Mouse (Mus musculus) regulatory T cell (primary cell): Measurements from ENCODE around the gene Sh3rf3.

ENCODE experiments used
- in situ Hi-C: fragments of 300-600 bp; cut with MboI, MseI; formaldehyde crosslinking; loops from one replicate; pipeline ENCODE4 v1.15.1; 2025; ENCODE audit warnings: high pct_unique_total_duplicates

Sh3rf3 gene

GRCm38 (mm10) chr10:59158627-59159026 lies 345.5 kb downstream of the Sh3rf3 start:
- in situ Hi-C loops, result no loop called here

DNA sequence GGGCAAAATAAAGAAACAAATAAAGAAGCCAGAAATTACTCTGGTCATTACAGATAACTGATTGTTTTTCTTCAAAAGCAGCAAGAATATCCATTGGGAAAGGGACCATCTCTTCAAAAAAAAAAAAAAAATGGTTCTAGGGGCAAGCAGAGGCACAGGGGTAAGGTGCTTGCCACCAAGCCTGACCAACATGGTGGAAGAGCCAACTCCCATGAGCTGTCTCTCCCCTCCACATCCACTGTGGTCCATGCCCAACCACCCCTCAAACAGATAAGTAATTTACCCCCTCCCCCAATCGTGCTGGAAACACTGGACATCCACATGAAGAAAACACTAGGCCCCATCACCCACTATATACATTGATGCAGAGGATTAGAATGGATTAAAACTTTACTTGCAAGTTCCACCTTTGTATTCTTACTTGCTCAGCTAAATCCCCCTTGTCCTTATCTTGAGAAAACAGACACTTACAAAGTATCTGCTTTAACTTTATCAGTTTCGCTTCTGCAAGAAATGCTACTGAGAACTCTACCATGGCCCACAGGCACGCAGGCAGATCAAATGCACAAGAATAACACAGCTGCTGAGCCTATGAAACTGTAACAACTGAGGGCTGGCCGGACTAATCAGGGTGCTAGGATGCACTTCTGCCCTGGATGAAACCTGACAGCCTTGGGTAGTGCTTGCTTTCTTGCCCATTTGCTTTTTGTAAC lies 349.2 kb downstream of the Sh3rf3 start:
- in situ Hi-C loops, result no loop called here

- in situ Hi-C loops, result loop anchor here (5.0 kb wide), 1 partner anchor 131 kb away; no protein-coding TSS in a partner anchor
Observed at GRCm38 (mm10) chr10:59166104-59166944, 353.2 kb downstream of the Sh3rf3 start.

DNA sequence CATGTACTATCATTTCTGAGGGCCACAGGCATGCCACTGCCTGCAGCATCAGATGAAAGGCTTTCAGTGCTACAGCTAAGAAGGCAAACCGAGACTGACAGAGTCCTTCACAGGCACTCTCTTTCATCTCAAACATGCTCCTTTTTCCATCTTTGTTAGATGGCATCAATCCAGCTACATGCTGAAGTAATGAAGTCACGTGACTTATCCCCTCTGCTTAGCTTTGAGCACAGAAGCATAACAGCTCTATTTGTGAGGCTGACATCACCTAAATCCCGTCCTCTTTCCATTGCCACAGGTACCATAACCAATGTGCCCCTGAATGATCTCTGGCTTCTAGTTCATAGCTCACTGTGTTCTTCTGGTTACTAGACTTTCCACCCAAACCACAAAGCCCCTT lies 357.9 kb downstream of the Sh3rf3 start:
- in situ Hi-C loops, result no loop called here

GRCm38 (mm10) chr10:59172539-59172938 lies 359.4 kb downstream of the Sh3rf3 start:
- in situ Hi-C loops, result no loop called here

DNA sequence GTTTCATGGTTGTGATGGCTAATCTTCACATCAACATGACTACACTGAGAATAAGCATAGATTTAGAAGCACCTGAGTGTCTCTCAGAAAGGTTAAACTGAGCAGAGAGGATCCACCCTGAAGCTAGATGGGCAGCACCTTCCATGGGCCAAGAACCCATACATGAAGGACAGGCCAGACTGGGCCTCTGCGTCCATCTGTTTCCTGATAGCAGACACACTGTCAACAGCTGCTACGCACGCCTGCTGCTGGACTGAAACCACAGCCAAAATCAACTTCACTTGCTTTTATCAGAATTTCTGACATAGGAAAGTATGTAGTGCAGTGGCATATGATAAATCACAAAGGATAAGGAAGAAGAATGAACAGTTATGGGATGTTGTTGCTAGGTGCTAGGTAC lies 366.5 kb downstream of the Sh3rf3 start:
- in situ Hi-C loops, result no loop called here

GRCm38 (mm10) chr10:59182306-59182705 lies 369.1 kb downstream of the Sh3rf3 start:
- in situ Hi-C loops, result no loop called here
